Mouse (Mus musculus): ENCODE measurements around the gene Nrl. TPM values are rescaled to one million over a fixed set of nuclear protein-coding genes. Genes with fewer than 3 reads are reported as not detected.

The Nrl gene
- total and polyA plus RNA-seq, 3 experiments: 0.13 to 0.86 TPM; not detected in 1

DNA sequence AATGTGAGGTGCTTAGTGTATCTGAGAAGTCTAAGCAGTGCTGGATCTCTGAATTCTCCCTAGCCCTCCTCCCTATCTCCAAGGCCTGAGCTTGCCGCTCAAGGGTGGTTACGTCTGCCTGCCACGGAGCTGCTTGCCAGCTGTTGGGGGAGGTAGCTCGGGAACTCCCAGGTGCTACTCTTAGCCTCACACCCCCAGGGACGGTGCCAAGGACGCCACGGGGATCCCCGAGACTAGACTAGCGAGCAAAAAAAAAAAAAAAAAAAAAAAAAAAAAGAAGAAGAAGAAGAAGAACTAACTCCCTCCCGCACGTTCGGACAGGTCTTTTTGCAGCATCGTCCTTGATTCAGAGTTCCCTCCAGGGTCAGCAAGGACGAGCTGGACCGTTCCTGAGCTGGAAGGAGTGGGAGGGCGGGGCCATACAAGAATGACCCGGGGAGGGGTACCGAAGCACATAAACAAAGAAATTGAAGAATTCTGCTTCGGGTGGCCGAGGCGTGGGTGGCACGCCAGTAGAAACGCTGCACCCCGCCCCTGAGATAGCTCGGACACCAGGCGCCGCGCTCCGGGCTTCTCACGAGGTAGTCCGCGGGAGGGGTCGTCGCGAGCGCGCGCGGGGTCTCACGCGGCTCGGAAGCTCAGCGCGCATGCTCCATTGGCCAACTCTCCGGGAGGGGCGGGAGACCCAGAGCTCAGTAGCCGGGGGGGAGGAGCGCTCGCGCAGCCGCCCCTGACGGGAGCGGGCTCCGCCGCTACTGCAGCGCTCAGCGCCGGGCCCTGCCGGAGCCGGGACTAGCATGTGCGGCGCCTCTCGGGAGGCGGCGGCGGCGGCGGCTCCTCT lies 34.2 kb downstream of the Nrl start, which contains the start of gene Carmil3 (continued):
- TF ChIP-seq JUN (IDR thresholded peaks at IDR 0.05; ENCODE audit: insufficient read depth, low read depth, low read length): no peak
- TF ChIP-seq E2F4 (IDR thresholded peaks at IDR 0.05; ENCODE audit: insufficient replicate concordance, low read depth, low read length): no peak
- no peak for TF ChIP-seq MAFK (IDR thresholded peaks at IDR 0.05; ENCODE audit: insufficient replicate concordance, low read length)
- TF ChIP-seq NELFE (IDR thresholded peaks at IDR 0.05; ENCODE audit: low read depth, low read length): no peak
- peak; percentile 82 for TF ChIP-seq NRF1 (IDR thresholded peaks at IDR 0.05; ENCODE audit: low read depth, low read length)
- TF ChIP-seq MXI1 (IDR thresholded peaks at IDR 0.05; ENCODE audit: low read depth, low read length): no peak
- peak; percentile 55; the same call in 1 of the 2 replicates for TF ChIP-seq EP300 (IDR thresholded peaks at IDR 0.05; ENCODE audit: low read length)

DNA sequence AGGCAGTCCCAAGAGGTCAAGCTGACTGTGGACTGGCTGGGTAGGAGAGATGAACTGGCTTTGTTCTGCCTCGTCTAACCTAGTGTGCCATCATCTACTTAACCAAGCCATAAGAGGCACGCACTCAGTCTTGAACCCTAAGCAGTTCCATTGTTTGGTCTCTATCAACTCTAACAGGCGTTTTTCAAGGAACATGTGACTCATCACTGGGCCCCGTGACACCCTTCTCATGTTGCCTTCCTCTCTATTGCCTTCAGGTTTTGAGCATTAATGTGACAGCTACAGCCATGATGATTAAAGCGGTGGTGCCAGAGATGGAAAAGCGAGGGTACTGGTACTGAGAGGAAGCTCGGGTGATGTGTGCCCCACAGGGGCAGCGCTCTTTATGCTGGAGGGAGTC lies 37.9 kb downstream of the Nrl start:
- H3K9ac ChIP-seq (ENCODE audit: insufficient read depth, low read depth): no peak overlapping the region
- H3K4me2 ChIP-seq (ENCODE audit: insufficient read depth, low read depth, poor library complexity, severe bottlenecking): no peak overlapping the region
- TF ChIP-seq RCOR1 (conservative IDR thresholded peaks at IDR 0.05; ENCODE audit: low read depth, low read length): no peak
- no peak for TF ChIP-seq ZMIZ1 (IDR thresholded peaks at IDR 0.05; ENCODE audit: low read depth, low read length)
- TF ChIP-seq MYC (IDR thresholded peaks at IDR 0.05; ENCODE audit: low read depth, low read length): no peak
- TF ChIP-seq PAX5 (IDR thresholded peaks at IDR 0.05; ENCODE audit: low read length): no peak
- no peak for TF ChIP-seq GABPA (IDR thresholded peaks at IDR 0.05; ENCODE audit: insufficient replicate concordance, low read depth, low read length)
- TF ChIP-seq MAZ (IDR thresholded peaks at IDR 0.05; ENCODE audit: low read depth, low read length): no peak
- TF ChIP-seq USF2 (conservative IDR thresholded peaks at IDR 0.05; ENCODE audit: low read depth, low read length): no peak
- TF ChIP-seq MAX (IDR thresholded peaks at IDR 0.05; ENCODE audit: low read length): no peak
- peak; percentile 22 for TF ChIP-seq USF1 (IDR thresholded peaks at IDR 0.05; ENCODE audit: low read depth, low read length)
- TF ChIP-seq RAD21 (IDR thresholded peaks at IDR 0.05; ENCODE audit: low read depth, low read length): no peak
- TF ChIP-seq SIN3A (IDR thresholded peaks at IDR 0.05; ENCODE audit: low read length): no peak
- TF ChIP-seq ZKSCAN1 (IDR thresholded peaks at IDR 0.05; ENCODE audit: borderline replicate concordance, low read depth, low read length): no peak
- TF ChIP-seq BHLHE40 (IDR thresholded peaks at IDR 0.05; ENCODE audit: low read depth, low read length): peak; percentile 31; the same call in 1 of the 2 replicates
- no peak for TF ChIP-seq ELF1 (IDR thresholded peaks at IDR 0.05; ENCODE audit: low read depth, low read length)
- TF ChIP-seq MEF2A (IDR thresholded peaks at IDR 0.05; ENCODE audit: borderline replicate concordance, low read depth, low read length): no peak
- TF ChIP-seq SMC3 (IDR thresholded peaks at IDR 0.05; ENCODE audit: low read depth, low read length): no peak
- TF ChIP-seq NRF1 (IDR thresholded peaks at IDR 0.05; ENCODE audit: low read depth, low read length): no peak
- no peak for TF ChIP-seq HCFC1 (IDR thresholded peaks at IDR 0.05; ENCODE audit: low read depth, low read length)
- TF ChIP-seq POLR2AphosphoS2 (IDR thresholded peaks at IDR 0.05; ENCODE audit: low read depth, low read length): no peak
- no peak for TF ChIP-seq TCF12 (IDR thresholded peaks at IDR 0.05; ENCODE audit: low read depth, low read length)
- no peak for TF ChIP-seq CTCF (conservative IDR thresholded peaks at IDR 0.05 in 1 of 2, IDR thresholded peaks at IDR 0.05 in 1 of 2; ENCODE audit: low read depth in 2 of 2, low read length in 2 of 2)
- peak; percentile 26; the same call in 1 of the 2 replicates for TF ChIP-seq JUN (IDR thresholded peaks at IDR 0.05; ENCODE audit: insufficient read depth, low read depth, low read length)
- no peak for TF ChIP-seq NELFE (IDR thresholded peaks at IDR 0.05; ENCODE audit: low read depth, low read length)
- no peak for TF ChIP-seq POLR2A (IDR thresholded peaks at IDR 0.05; ENCODE audit: low read depth, low read length)
- TF ChIP-seq CHD1 (IDR thresholded peaks at IDR 0.05; ENCODE audit: low read depth, low read length): no peak
- no peak for TF ChIP-seq ZNF384 (IDR thresholded peaks at IDR 0.05; ENCODE audit: low read depth, low read length)
- TF ChIP-seq IRF4 (IDR thresholded peaks at IDR 0.05; ENCODE audit: low read depth, low read length): no peak
- TF ChIP-seq TBP (conservative IDR thresholded peaks at IDR 0.05; ENCODE audit: low read depth, low read length): no peak
- peak; percentile 68 for TF ChIP-seq JUND (conservative IDR thresholded peaks at IDR 0.05; ENCODE audit: low read depth, low read length)
- no peak for TF ChIP-seq ZC3H11A (IDR thresholded peaks at IDR 0.05; ENCODE audit: low read depth, low read length)
- TF ChIP-seq EP300 (IDR thresholded peaks at IDR 0.05; ENCODE audit: low read length): 0 out of 2 replicates have a peak, but pooled peaks have one; percentile 29
- no peak for TF ChIP-seq KAT2A (IDR thresholded peaks at IDR 0.05; ENCODE audit: insufficient replicate concordance, low read length)
- no peak for TF ChIP-seq MAFK (IDR thresholded peaks at IDR 0.05; ENCODE audit: insufficient replicate concordance, low read length)
- no peak for TF ChIP-seq ETS1 (conservative IDR thresholded peaks at IDR 0.05; ENCODE audit: low read depth, low read length)

More for the DNA sequence above, 37.9 kb downstream of the Nrl start:
- no peaks in the 10 kb centered on the region for H3K9me3 ChIP-seq (replicated peaks; ENCODE audit: low read length)
- dilution Hi-C loops (cut with MboI; ENCODE audit: extremely low pct_ligation_motif_present, extremely low pct_unique_long_range_greater_than_20kb, low sequenced_read_pairs) (no loop called here), in situ Hi-C loops (cut with MboI; ENCODE audit: low pct_ligation_motif_present, low pct_unique_long_range_greater_than_20kb, low sequenced_read_pairs) (no loop called here)
- H3K36me3 ChIP-seq (replicated peaks in 1 of 2; ENCODE audit: control insufficient read depth in 1 of 2, insufficient read depth in 1 of 2, low read length in 1 of 2): peaks cover 0 to 52% of the 10 kb centered on the region in 2 experiments
- H3K4me3 ChIP-seq (replicated peaks in 1 of 3; ENCODE audit: low read depth in 2 of 3, low read length in 2 of 3, poor library complexity in 1 of 3): no peak overlapping the region
- no peaks in the 10 kb centered on the region for H3K79me2 ChIP-seq (replicated peaks; ENCODE audit: control insufficient read depth, extremely low read depth, insufficient read depth, poor library complexity, severe bottlenecking)
- H3K27ac ChIP-seq (ENCODE audit: insufficient read depth, low read depth): no peak overlapping the region
- DNase-seq (ENCODE audit: extremely low read depth): peak; percentile 62
- H3K27me3 ChIP-seq (replicated peaks): no peaks in the 10 kb centered on the region
- H3K4me1 ChIP-seq (ENCODE audit: control insufficient read depth in 1 of 2, insufficient read depth in 2 of 2): peaks cover 18 to 54% of the 10 kb centered on the region in 2 experiments
